Mouse (Mus musculus): Measurements from ENCODE around the gene BC052040.

Gene BC052040

DNA sequence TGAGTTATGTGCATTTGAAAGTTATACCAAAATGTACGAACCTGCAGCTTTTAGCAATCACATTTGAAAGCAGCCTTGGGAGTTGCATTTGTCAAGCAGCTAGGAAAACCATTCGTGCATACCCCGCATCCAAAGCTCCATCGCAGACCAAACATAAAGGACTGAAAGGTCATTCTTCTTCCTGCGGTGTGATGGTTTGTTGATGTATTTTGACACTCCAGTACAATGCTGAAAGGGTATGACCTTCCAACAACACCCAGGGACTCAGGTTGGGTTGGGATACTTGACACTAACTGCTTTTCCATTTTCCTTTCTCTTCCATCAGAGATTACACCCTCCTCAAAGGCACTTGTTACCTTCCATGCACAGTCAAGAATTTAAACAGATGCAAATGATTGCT lies 121.1 kb downstream of the BC052040 start:
- DNase-seq (ENCODE audit: low spot score in 2 of 2), result no peak

DNA sequence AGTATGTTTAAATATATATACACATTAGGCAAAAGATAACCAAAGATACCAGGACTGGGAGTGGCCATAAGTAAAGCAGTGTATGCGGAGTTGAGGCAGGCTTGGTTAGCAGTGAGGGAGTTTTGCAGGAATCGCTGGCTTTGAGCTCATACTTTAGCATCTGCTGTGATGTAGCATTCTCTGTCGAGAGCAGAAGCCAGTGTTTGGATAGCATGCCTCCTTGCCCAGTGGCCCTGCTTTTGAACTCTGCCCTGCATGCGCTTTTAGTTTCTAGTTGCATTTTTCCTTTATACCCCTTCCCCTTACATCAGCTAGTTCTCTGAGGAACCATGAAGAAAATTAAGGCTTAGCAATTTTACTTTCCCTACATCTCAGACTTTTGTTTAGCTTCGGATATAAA lies 136.0 kb downstream of the BC052040 start:
- DNase-seq (ENCODE audit: low spot score in 2 of 2), result no peak

DNA sequence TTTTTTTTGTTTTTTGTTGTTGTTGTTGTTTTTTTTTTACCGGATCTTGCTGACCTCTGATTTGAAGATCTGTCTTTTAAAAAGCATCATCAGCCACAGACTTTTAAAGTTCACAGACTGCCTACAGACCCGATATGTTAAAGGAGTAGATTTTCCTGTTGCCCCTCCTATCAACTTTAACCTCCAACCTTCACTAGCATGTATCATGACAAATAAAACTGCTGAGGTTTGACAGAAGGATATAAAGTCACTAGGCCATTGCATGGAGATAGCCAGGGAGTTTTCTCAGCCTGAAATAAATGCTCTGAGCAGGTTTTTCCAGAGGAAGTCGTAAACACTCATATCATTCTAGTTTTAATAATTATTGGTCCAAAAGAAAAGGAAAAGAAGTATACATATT lies 136.5 kb downstream of the BC052040 start:
- no peak for DNase-seq (ENCODE audit: low spot score in 2 of 2)

DNA sequence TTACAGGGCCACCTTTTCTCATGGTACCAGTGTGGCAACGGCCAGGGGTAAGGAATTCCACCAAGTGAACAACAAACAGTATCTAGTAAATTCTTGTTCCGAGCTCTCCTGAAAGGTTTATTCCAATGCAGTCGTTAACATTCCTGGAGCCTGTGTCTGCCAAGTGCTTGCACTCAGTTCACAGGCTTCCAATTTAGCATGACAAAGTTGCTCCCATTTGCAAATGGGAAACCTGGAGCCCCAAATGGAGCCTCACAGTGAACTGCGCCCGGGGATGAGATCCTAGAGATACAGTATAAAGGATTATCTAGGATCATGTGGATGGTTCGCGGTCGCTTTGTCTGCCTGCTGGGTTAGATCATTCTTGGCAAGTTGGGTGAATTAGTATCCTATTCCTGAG lies 141.9 kb downstream of the BC052040 start:
- no peak for DNase-seq (ENCODE audit: low spot score in 2 of 2)

DNA sequence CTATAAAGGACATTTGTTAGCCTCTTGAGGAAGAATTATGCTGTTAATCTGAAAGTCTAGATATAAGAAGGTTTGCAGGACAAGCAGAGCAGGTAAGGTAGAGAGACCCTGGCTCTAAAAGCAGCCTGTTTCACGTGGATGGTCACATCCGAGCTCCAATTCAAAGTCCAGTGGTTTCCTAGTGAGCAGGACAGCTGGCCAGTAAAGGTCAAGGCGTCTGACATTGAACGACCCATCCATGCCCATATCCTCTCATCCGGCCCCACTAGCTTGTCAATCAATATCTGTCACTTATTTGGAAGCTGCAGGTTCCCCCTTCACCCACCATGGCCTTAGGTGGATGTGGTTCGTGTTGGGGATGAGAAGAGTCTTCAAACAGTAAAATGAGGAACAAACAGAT lies 142.7 kb downstream of the BC052040 start:
- DNase-seq (ENCODE audit: low spot score in 2 of 2), result no peak

DNA sequence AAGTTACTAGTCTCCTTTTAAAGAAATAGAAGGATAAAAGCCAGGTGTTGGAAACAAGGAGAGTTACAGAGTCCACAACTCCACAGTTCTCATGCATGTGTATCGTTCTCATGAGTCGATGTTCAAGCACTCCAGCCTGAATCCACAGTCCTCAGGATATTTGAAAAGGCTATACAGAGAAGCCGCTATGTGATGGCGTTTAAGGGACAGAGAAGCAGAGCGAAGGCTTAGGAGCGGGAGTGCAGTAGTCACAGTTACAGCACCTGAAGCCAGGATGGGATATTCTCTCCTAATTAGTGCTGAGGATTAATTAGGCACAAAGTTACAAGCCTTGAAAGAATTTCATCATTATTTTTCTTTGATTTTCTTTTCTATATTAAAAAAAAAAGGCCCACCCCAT lies 143.2 kb downstream of the BC052040 start:
- no peak for DNase-seq (ENCODE audit: low spot score in 2 of 2)

DNA sequence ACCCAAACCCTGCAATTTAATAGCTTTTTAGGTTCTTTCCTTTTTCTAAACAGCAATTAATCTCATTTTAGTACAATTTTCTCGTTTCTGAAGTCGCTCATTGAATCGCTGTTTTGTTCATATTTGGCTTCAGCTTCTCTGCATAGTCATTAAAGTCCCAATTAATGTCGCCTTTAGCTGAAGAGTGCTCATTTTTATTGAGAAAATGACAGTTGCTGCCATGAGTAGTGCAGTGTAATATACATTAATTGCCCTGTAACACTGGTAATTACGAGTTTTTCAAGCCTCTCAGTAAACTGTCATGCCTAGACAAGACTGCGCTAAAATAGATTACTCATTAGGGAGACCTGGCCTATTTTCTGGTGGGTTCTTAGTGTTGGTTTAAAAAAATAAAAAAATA lies 144.0 kb downstream of the BC052040 start:
- no peak for DNase-seq (ENCODE audit: low spot score in 2 of 2)

DNA sequence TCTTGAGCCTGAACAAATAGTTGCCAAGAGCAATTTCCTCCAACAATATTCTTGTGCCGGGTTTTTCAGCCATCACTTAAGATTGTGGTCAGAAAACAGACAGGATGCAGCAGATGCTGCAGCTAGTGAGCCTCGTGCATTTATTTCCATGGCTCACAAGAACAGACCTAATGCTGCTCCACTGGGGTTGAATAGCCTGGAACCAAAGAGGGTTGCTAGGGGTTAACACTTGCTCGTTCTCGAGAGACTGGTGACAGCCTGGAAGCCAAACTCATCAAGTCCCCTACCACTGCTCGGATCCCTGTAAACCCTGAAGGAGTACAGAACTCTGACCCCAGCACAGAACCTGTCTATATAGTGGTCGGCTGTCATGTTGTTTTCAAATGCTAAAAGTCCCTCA lies 144.4 kb downstream of the BC052040 start:
- no peak for DNase-seq (ENCODE audit: low spot score in 2 of 2)

DNA sequence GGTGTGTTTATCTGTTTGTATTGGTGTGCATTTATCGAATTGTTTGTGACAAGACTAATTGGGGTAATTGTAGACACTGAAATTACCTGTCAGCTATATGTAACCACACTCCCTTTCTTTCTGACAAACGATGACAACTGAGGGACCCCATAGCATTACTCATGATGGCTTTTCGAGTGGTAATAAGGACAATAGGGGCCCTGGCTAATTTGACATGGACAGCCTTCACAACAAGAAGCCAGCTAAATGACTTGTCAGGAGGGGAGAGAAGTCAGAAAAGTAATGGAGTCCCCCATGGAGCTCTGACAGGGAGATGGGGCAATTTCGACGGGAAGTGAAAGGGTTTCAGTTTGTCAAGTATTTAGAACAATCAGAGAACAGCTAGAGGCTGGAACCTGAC lies 145.3 kb downstream of the BC052040 start:
- DNase-seq (ENCODE audit: low spot score in 2 of 2), result no peak

DNA sequence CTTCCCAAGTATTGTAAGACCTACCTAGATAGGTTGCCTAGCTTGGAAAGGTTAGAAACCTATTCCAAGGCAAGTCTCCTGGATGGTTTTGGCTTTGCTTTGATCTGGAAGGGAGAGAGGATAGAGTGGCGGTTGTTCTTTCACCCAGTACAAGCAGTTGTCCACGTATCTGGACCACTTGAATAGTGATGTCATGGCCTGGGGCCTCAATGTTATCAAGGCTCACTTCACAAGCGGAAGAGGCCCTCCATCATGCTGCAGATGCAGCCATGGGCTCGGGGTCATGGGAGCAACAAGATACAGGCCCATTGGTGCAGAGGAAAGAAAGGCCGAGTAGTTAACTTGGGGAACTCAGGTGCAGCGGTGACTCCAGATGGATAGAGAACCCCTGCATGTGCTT lies 147.1 kb downstream of the BC052040 start:
- DNase-seq (ENCODE audit: low spot score in 2 of 2), result no peak

DNA sequence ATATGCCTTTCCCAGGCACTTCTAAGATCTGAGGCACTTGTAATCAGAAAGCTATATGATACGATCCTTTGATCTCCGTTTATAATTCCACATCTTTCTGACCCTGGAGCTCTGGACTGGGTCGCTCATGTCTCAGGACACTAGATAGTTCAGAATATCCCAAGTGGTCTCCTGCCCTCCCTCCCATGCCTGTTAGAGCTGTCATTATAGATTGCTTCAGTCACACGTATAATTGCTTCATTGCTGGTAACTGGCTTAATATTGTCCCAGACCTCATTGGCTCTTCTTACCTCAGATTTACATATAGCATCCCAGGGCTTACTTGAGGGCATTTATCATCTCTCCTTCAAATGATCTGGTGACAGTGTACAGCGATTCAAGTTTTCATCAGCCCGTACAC lies 149.0 kb downstream of the BC052040 start:
- no peak for DNase-seq (ENCODE audit: low spot score in 2 of 2)

DNA sequence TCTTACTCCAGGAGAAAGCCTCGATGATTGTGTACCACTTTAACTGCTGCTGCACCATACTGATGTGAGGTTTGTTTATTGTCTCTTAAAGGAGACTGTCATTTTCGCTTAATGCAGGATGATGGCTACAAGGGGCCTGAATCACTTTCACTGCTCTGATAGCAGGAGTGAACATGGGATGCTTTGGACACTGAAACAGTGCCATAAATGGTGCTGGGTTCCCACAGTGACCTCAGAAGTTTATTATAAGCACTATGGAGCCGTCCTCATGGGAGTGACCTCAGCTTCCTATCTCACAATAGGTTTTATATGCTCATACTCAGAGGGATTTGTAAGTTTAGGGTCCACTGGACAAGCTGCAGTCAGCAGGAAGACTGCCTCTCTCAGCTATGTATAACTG lies 149.7 kb downstream of the BC052040 start:
- no peak for DNase-seq (ENCODE audit: low spot score in 2 of 2)

DNA sequence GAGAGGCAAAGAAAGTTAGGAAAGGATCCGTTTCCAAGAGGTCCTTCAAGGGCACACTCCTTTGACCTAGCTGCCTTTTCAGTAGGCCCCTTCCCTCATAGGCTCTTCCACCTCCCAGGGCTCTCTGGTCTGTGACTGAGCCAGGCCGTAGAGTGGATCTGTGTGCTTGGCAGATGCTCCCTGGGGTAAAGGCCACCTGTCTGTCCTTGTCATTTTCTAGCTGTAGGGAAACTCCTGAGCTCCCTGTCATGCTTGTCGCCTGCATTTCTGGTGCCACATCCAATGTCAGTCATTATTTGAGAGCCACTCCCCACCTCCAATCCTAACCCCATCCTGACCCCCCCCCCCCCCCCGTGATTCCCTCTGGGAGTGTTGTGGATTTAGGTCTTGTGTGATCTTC lies 151.1 kb downstream of the BC052040 start:
- no peak for DNase-seq (ENCODE audit: low spot score in 2 of 2)

DNA sequence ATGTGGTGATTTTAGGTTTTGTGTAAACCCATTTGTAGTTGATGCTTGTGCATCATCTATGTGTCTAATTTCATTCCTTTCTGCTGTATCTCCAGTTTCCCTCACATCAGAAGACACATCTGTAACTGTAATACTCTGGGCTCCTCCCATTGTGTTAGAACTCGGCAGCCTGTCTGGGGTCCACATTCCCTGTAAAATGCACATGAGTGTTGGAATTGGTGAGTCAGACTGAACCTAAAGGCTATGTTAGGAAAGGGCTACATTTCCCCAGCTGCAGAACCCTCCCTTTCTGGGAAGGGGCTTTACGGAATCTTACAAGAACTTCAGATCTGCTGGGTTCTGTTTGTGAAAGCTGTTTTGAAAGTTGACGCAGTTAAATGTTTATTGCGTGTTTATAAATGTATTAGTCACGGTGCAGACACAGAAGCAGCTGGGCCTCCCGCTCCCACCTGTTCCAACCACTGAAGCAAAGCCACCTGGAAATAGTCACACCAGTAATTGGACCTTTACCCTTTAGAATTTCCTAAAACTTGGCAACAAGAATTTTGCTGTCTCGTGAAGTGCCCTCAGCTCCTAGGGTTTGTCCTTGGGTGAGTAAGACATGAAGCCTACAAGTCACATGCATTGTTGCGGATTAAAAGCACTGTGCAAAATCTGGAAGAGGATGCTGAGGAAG lies 151.6 kb downstream of the BC052040 start:
- no peak for DNase-seq (ENCODE audit: low spot score in 2 of 2)

DNA sequence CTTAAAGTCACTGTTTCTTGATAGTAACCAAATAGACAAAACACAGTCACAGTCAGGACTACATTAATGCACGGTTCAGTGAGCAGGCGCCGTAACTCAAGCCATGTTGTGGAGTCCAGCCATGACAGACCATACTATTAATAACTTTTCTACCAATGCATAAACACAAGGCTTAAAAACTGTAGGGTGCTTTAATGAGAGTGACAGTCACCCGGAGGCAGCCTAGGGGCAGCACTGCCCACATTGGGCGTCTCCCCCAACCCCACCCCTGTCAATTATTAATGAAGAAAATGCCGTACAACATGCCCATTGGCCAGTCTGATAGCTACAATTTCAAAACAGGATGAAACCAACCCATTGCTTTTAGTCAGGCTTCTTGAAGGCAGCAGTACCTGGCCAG lies 153.3 kb downstream of the BC052040 start:
- no peak for DNase-seq (ENCODE audit: low spot score in 2 of 2)

DNA sequence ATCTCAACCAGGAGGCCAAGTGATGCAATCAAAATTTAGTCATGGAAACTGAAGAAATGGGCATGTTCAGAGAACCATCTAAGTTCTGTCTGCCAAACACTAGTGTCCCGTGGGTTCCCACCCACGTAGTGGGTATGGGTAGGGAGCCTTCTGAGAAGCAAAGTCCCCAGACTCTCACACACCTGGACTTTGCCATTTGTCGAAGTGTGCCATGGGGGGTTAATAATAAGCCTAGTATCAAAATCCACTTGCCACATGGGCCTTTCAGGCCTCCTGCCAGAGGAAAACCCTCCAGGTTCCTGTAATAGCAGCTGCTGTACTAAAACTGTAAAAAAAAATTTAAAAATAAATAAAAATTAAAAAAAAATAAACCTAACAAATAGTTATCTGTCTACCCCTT lies 154.9 kb downstream of the BC052040 start:
- no peak for DNase-seq (ENCODE audit: low spot score in 2 of 2)

DNA sequence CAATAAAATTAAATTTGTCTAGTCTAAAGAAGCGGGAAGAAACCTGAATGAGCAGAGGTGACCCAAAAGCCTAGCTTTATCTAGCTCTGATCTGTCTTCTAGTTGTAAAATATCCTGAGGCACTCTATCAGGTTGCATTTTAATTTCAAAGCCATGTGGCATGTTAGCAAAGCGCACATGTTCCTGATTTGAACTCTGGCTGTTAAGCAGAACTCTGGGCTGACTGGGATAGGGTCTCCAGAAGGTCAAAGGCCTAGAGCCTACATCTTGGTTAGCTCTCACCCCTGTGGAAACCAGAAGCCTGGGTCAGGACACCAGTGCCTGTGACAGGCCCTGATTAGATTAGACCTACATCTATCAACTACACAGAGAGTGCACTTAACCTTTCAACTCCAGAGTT lies 156.4 kb downstream of the BC052040 start:
- no peak for DNase-seq (ENCODE audit: low spot score in 2 of 2)

DNA sequence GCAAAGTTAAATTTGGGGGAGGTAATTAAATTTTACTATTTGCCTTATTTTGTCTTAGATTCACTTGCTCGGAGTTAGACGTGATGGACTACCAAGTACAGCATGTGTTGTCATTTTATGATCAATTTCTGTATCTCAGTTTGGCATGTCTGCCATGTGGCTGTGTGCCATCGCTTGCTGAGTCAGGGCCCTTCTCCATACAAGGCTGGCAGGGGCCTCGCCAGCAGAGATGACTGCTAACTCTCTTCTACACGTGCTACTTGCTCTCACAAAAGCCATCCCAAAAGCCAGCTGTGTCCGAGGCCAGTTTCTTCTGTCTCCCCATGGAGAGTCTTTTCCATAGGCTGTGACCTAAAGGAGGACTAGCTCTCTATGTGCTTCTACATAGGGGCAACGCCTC lies 160.5 kb downstream of the BC052040 start:
- DNase-seq (ENCODE audit: low spot score in 2 of 2), result no peak

DNA sequence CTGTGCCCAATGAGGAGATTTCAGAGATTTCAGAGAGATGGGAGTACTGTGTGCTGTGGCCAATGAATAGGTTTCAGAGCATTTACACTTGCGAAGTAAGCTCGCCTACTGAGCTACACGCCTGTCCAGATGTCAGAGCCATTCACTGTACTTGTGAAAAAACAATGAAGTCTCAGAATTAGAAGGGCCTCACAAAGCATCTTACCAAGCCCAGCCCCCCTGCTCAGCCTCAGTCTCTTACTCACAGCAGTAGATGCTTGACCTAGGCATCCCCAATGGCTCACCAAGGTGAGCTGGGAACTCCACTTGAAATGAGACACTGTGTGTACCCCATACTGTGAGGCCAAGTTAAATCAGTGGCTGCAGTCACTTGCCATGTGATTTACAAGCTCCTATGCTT lies 166.1 kb downstream of the BC052040 start:
- DNase-seq (ENCODE audit: low spot score in 2 of 2), result no peak

DNA sequence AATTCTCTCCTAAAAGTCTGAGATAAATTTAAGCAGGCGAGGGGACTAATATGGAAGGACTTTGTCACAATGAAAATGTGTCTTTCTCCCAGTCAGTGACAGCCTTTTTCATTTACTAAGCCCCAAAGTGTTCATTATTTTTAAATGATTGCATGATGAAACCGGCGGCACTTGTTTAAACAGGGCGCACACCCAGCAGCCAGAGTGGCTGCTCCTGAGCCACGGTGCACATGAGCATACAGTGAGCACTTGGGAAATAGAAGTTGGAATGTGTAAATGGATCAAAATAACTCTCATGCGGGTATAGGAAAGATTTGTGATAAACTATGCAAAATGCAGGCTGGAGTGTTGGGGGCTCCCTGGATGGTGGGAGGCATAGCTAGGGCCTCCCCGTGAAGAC lies 169.7 kb downstream of the BC052040 start:
- DNase-seq (ENCODE audit: low spot score in 2 of 2), result no peak

DNA sequence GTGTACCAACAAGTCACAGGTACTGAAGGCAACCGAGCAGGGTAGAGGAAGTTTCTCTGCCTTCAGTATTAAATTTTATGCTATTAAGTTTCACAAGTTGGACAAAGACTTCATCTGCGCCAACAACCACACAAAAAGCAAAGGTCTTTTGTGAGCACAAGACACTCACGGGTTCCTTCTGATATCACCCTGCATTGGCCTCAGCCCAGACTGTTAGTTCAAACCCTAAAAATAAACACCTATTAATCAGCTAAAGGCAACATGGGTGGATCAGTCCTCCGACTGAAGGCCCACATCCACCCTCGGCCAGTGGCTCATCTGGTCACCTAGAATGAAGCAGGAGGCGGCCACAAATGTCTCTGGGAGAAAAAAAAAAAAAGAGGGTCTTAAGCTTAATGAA lies 176.2 kb downstream of the BC052040 start:
- peak in 1 of 2 experiments; percentile 34 for DNase-seq (ENCODE audit: low spot score in 2 of 2)

DNA sequence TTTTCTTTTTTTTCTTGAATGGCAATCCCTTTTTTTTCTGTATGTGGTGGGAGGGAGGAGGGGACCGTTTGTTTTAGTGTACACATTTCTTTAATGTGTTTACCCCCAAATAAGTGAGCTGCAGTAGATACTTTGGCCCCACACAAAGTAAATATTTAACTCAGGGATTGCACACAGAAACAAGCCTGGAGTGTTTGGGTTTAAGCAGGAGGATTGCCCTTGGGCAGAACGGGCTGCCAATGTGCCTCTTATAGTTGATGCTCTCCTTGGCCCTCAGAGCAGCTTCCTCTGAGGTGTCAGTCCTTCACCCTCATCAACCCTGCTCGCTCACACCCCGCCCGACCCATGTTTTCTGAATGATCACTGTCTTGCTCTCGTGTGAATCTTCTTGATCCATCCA lies 177.0 kb downstream of the BC052040 start:
- DNase-seq (ENCODE audit: low spot score in 2 of 2), result no peak

DNA sequence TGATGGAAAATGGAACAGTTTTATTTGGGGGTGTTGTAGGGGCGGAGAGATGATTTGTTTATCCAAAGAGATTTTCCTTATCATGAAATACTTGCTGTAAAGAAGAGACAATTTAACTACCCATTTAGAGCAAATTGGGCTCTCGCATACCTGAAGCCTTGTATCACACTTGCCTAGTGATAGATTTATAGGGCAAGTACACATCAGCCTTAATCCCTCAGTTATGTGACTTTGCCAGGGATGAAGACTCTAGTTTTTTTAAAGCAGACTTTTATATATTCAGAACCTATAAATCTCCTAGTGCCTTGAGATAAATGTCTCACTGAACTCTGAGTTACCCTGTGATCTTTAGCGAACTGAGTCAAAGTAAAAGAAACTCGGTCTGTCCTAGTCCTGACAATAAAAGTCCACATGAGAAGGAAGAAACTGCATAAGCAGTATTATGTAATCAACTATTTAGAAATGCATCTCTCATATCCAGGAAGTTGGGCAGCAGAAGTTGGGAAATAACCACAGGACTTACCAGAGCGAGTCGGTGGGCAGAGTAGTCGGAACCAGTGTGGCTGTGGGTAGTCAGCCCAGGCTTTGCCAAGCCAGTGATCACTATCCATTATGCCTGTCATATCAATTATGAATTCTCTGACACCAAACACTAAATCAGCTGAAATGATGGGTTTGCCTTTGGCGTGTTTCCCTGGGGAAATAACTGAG lies 183.2 kb downstream of the BC052040 start:
- DNase-seq (ENCODE audit: low spot score in 2 of 2), result no peak

All from heart, adult 9 months (tissue).